Mouse (Mus musculus): ENCODE data around the gene Cd19.

The Cd19 gene

GRCm38 (mm10) chr7:126377278-126378158 lies 37.2 kb downstream of the Cd19 start, which contains the start of gene Spns1:
TSS of gene Spns1 (minus strand) at chr7:126377450.
- DNase-seq (ENCODE audit: low spot score): peak; percentile 75

- no peak for DNase-seq (ENCODE audit: low spot score)
Measured at GRCm38 (mm10) chr7:126376903-126377277, 37.8 kb downstream of the Cd19 start.

GRCm38 (mm10) chr7:126375012-126375411 lies 39.7 kb downstream of the Cd19 start:
- DNase-seq (ENCODE audit: low spot score): no peak

- DNase-seq (ENCODE audit: low spot score): no peak
Measured at GRCm38 (mm10) chr7:126374526-126374925, 40.2 kb downstream of the Cd19 start.

- DNase-seq (ENCODE audit: low spot score): no peak
Measured at GRCm38 (mm10) chr7:126373007-126373406, 41.7 kb downstream of the Cd19 start.

- DNase-seq (ENCODE audit: low spot score): no peak
Measured at GRCm38 (mm10) chr7:126369393-126369792, 45.3 kb downstream of the Cd19 start, which contains the start of gene Lat. TSS of gene Lat (minus strand) at chr7:126369570.

GRCm38 (mm10) chr7:126368367-126368766 lies 46.3 kb downstream of the Cd19 start:
- no peak for DNase-seq (ENCODE audit: low spot score)

GRCm38 (mm10) chr7:126367636-126368035 lies 47.1 kb downstream of the Cd19 start:
- DNase-seq (ENCODE audit: low spot score): no peak

- no peak for DNase-seq (ENCODE audit: low spot score)
Measured at GRCm38 (mm10) chr7:126363038-126363437, 51.7 kb downstream of the Cd19 start.

GRCm38 (mm10) chr7:126359049-126359448 lies 55.6 kb downstream of the Cd19 start:
- DNase-seq (ENCODE audit: low spot score): no peak
